Comparison of ENCODE assay signal across 13 mouse cellular contexts in the genomic region with DNA sequence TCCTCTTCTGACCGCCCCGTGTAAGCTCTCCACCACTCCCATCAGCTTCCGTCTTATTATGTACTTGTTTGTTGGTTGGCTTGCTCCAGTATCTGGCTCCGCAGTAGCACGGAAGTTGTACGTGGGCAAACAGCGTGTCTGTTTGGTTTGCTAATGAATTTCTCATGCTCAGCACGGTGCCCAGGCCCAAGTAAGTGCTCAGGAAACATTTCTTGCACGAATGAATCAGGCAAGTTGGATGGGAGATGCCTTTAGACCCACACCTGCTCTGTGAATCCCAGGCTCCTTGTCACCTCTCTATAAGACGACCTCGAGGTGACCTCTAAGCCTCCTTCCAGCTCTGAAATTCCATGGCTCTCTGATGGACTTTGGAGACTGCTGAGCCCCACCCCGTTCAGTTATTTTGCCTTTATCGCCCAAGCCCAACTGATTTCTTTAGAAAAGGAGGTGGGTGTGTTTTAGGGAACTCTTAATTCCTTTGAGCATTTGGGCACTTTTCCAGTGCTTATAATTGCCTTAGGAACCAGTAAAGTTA. TPM values are rescaled to one million over a fixed set of nuclear protein-coding genes. Genes with fewer than 3 reads are reported as not detected.
A peak's percentile ranks its signal among the peaks of the same experiment; 100 is the strongest.
DNase-seq lines count a peak whose midpoint lies in the region; ATAC-seq and TF ChIP-seq lines count a peak whose summit lies in the region.
"Had no signal": no experiment of that assay in that cellular context is flagged by ENCODE, and none has a peak within 500 bp of the region (broad histone marks: within the 10 kb centered on the region; RNA-seq: fewer than 3 reads in every experiment).

No protein-coding gene starts in this region.

- 0 out of 2 replicates have a peak, but pooled peaks cover 3% of the 10 kb centered on the region for H3K4me1 ChIP-seq in neural tube, embryonic 11.5 days (ENCODE audit: control insufficient read depth, insufficient read depth, low read length)
- peaks cover 9% of the 10 kb centered on the region; the same call in 1 of the 2 replicates for H3K4me1 ChIP-seq in hindbrain, embryonic 15.5 days (replicated peaks)
- H3K4me1 ChIP-seq: heart, embryonic 12.5 days had no signal

- intact Hi-C loops in gastrocnemius, adult 2 months (cut with DNase I) = no loop called here
- intact Hi-C loops in gastrocnemius, postnatal 36 days (cut with DNase I) = no loop called here

- ATAC-seq in neural tube, embryonic 11.5 days (ENCODE audit: insufficient read depth, low FRiP score, low TSS enrichment) = no peak
- no peak for ATAC-seq in hindbrain, embryonic 15.5 days (ENCODE audit: low FRiP score, low read depth)
- ATAC-seq: Patski had no signal

- no peak overlapping the region for H3K4me2 ChIP-seq in neural tube, embryonic 11.5 days (ENCODE audit: low read depth)
- no peak overlapping the region for H3K4me2 ChIP-seq in hindbrain, embryonic 15.5 days
- H3K4me2 ChIP-seq: heart, embryonic 12.5 days had no signal

- TF ChIP-seq CTCF in gastrocnemius, adult 2 months (IDR thresholded peaks at IDR 0.05) = no peak

- H3K27me3 ChIP-seq in neural tube, embryonic 11.5 days (ENCODE audit: control insufficient read depth, insufficient read depth, low read length) = no peaks in the 10 kb centered on the region
- no peaks in the 10 kb centered on the region for H3K27me3 ChIP-seq in hindbrain, embryonic 15.5 days
- H3K27me3 ChIP-seq: heart, embryonic 12.5 days; Patski had no signal

- H3K4me3 ChIP-seq in gastrocnemius, adult 2 months = no peak overlapping the region
- H3K4me3 ChIP-seq in neural tube, embryonic 11.5 days (ENCODE audit: low read depth, low read length) = no peak overlapping the region
- no peak overlapping the region for H3K4me3 ChIP-seq in hindbrain, embryonic 15.5 days
- H3K4me3 ChIP-seq: heart, embryonic 12.5 days had no signal

- 46% methylated on average over 13 of the region's 13 CpGs for WGBS in neural tube, embryonic 11.5 days
- WGBS in hindbrain, embryonic 15.5 days = 29% methylated on average over 13 of the region's 13 CpGs

- no peaks in the 10 kb centered on the region for H3K9me3 ChIP-seq in neural tube, embryonic 11.5 days (ENCODE audit: control insufficient read depth, low read length)
- no peaks in the 10 kb centered on the region for H3K9me3 ChIP-seq in hindbrain, embryonic 15.5 days
- H3K9me3 ChIP-seq: heart, embryonic 12.5 days had no signal

- H3K36me3 ChIP-seq in neural tube, embryonic 11.5 days (ENCODE audit: control insufficient read depth, insufficient read depth, low read length) = no peaks in the 10 kb centered on the region
- no peaks in the 10 kb centered on the region for H3K36me3 ChIP-seq in hindbrain, embryonic 15.5 days
- H3K36me3 ChIP-seq: heart, embryonic 12.5 days had no signal

- no peak overlapping the region for H3K9ac ChIP-seq in neural tube, embryonic 11.5 days (ENCODE audit: low read length)
- no peak overlapping the region for H3K9ac ChIP-seq in hindbrain, embryonic 15.5 days
- H3K9ac ChIP-seq: heart, embryonic 12.5 days had no signal

- 0 out of 2 replicates have a peak overlapping the region, but pooled peaks have one; percentile 12 for H3K27ac ChIP-seq in gastrocnemius, adult 2 months
- peak overlapping the region; percentile 2; the same call in 1 of the 2 replicates for H3K27ac ChIP-seq in neural tube, embryonic 11.5 days (ENCODE audit: low read depth, low read length)
- 0 out of 2 replicates have a peak overlapping the region, but pooled peaks have one; percentile 3 for H3K27ac ChIP-seq in hindbrain, embryonic 15.5 days (replicated peaks)
- H3K27ac ChIP-seq: macrophage had no signal

- DNase-seq in gastrocnemius, adult 2 months = no peak
- DNase-seq in gastrocnemius, adult 8-10 months (ENCODE audit: low spot score in 2 of 2) = no peak
- DNase-seq in neural tube, embryonic 11.5 days (ENCODE audit: low spot score) = peak; percentile 23
- DNase-seq in neural tube, embryonic 10.5 days (ENCODE audit: extremely low spot score, low spot score) = no peak
- DNase-seq in adrenal gland, adult 2 months = no peak
- DNase-seq in urinary bladder, adult 18-20 months (ENCODE audit: low spot score in 2 of 2) = no peak
- DNase-seq in gastrocnemius, postnatal 36 days = no peak
- DNase-seq: cerebellum, adult 9-11 months; thymus, postnatal 25 days had no signal

RNA-seq across cellular contexts. Expression of a gene that starts 55.4 kb away (rescaled TPM):
- 10 to 100 TPM; 38.9 to 57.9 TPM for total RNA-seq in gastrocnemius, adult 2 months (2021)
- total RNA-seq in gastrocnemius, adult 8-10 months (2022) = 10 to 100 TPM; 43.8 to 49.3 (median 48.3) TPM
- 29.6 and 31.2 TPM in 2 replicates for polyA plus RNA-seq in neural tube, embryonic 11.5 days (2014; fragmentation: Nextera tagmentation; extraction: Ambion mirVana)
- 20.6 and 23.8 TPM in 2 replicates for polyA plus RNA-seq in hindbrain, embryonic 15.5 days (2015; fragmentation: Nextera tagmentation; extraction: Ambion mirVana)
- 10 to 100 TPM in 1 of 2 experiments, 1 to 10 TPM in 1; 7.7 to 17.6 TPM for total RNA-seq in adrenal gland, adult 2 months (2021)
- polyA plus RNA-seq in adrenal gland, adult 2 months (2012; rRNA removed) = 11.0 and 12.4 TPM in 2 replicates
- total RNA-seq in gastrocnemius, postnatal 36 days (2021) = 10 to 100 TPM; 49.2 to 51.2 TPM
